Mouse (Mus musculus) right cerebral cortex, postnatal 10 days (tissue): ENCODE results near the gene Mylk.

Experiments
- DNase-seq, 2 experiments: peaks; one replicate each; pipeline ENCODE4 v3.0.0; 2021; ENCODE audit warnings: low spot score in 2 of 2

Mylk gene

DNA sequence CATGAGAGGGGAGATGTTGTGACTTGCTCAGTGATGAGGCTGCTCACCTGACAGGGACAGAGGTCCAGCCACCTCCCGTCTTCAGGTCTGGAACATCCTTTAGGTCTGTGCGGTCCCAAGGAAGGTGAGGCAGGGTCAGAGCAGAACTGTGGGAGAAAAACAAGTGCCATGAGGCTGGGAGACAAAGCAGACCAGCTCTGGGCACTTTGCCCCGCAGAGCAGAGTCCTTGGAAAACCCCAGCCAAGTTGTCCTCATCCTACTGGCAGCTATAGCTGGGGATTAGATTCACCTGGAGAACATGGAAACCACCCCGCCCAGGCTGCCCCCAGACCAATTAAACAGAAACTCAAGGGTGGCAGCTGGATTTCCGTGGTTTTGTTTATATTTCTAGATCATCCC, 195.4 kb downstream of the Mylk start:
- DNase-seq: no peak

DNA sequence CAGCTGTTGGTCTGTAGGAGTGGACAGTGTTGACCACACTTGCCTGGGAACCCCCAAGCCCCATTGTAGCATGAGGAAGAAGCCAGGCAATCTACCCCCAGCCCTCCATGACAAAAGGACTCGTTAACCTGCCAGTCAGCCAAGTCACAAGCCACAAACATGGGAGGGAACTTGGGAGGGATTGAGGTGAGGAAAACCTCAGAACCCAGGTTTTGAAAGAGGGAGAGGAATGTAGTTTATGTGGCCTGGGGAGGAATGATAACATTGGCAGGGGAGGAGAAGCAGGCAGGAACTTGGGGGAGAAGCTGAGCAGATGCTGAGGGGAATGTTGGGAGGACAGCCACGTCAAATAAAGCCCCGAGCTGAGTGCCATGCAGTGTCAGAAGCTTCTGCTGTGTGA, 196.9 kb downstream of the Mylk start:
- DNase-seq: no peak

DNA sequence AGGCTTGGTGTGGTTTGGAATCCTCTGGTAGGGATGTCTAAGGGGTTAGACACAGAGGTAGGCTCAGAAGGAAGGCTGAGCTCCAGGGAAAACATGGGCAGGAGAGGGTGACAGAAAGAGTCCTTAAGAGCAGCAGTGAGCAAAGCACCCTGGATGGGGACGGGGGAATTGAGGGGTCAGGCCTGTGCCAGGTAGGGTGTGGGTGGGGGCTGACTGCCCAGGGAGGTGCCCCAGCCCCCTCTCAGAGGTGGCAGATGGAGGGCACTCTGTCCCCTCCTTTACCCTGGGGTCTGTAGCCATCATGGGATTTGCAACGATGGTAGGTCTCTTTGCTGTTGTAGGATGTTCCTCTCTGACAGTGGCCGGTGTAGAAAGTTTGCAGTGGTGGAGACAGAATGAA, 201.3 kb downstream of the Mylk start:
- no peak for DNase-seq

DNA sequence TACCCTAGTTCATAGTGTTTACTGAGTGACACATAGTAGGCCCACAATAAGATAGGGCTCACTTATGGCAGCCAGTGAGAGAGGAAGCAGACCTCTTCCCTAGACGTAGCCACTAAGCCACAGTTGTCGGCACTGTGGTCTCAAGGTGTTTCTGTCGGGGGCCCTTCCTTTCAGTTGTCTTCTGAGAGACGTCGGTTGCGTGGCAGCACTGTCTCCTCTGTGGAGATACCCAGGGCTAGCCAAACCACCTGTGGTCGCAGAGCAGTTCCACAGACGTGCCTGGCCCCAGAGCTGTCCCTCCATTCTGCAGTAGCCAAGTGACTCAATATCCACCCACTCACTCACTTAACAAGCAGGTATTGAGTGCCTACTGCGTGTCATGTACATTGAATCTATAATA, 205.9 kb downstream of the Mylk start:
- no peak for DNase-seq

DNA sequence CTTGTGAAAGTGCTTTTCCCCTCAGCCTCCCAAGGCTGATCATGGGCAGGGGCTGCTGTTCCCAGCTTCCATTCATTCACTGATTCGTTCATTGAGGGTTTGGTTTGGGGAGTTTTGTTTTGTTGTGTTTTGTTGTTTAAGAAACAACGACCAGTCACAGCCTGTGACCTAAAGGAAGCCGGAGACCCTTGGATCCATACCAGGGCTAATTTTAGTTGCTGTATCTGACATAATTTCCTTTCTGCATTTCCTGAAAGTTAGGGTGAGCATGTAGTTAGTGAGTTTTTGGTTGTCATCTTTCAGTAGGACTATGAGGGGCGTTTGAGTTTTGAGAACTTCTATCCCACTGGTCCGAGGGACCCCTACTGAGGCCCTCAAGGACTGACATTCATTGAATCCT, 207.2 kb downstream of the Mylk start:
- DNase-seq: no peak

DNA sequence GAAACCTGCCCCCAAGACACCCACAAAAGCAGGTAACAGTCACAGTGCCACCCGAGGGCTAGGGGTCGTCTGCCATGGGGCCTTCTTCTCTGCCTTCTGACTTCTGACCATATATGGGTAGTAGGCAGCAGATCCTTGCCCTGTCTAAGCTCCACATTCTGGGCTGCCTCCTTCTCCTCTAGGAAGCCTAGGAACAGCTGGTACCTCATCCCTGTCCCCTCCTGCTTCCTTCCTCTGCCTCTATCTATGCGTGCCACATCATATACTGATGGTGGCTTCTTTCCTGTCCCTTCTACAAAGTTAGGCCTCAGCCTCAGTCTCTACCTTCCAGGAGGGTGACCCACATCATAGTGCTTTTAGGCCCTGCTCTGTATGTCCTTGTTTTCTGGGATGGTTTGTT, 207.8 kb downstream of the Mylk start:
- DNase-seq: no peak

DNA sequence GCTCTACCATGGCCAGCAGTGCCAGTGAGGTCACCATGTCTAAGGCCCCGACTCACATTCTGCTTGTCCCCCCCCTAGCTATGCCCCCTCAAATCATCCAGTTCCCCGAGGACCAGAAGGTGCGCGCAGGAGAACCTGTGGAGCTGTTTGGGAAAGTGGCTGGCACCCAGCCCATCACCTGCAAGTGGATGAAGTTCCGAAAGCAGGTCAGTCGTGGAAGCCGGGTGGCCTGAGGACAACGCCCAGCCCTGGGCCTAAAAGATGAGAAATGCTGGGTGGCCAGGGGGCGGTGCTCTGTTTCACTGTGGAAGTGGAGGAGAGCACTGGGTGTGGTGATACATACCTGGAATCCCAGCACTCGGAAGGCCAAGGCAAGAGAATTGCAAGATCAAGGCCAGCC, 208.5 kb downstream of the Mylk start:
- no peak for DNase-seq

DNA sequence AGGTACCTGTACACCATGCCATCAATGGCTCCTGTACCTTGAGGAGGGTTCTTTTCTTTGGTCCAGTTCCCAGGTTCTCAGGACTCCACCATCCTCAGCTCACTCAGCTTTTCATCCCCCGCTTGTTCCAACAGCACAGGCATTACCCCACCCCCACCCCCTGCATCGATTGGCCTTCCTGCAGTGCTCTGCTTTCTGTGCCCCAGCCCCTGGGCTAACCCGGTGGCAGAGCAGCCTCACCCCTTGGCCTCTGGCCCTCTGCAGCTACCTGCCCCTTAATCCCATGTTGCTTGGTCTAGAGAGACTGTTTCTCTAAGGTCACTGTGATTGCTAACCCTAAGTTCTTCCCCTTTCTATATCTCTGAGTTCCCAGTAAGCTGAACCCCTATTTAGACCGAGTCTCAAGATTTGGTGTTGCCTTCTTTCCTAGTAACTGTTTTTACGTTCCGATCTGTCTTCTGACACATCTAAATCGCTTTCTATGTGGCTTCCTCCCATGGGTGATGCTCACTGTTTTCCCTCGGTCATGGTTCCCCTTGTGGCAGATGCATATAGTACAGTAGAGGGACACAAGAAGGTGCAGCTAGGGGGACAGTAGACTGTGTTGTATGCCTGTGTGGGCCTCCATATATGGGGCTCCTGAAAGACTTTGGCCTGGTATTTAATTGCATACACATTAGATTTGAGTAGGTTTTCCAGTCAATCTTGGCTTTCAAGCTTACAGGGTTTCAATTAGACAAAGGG, 212.6 kb downstream of the Mylk start:
- no peak for DNase-seq

DNA sequence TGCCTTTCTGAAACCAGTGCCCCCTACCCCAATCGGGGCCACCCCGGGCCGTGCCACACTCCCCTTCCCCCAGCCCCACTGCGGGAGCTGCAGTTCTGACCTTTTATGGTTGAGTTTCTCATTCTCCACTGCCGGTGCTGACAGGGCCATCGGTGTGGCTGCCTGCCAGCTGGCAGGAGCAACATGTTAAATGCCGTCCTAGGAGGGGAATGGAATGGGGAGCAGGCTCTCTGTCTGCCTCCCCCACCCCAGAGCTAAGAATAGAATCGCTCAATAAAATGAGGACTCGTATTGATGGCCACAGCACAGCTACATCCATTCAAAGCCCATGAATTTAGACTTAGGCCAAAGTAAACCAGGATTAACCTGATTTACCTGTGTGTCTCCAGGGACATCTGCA, 213.7 kb downstream of the Mylk start:
- DNase-seq: peak; percentile 44 to 47

DNA sequence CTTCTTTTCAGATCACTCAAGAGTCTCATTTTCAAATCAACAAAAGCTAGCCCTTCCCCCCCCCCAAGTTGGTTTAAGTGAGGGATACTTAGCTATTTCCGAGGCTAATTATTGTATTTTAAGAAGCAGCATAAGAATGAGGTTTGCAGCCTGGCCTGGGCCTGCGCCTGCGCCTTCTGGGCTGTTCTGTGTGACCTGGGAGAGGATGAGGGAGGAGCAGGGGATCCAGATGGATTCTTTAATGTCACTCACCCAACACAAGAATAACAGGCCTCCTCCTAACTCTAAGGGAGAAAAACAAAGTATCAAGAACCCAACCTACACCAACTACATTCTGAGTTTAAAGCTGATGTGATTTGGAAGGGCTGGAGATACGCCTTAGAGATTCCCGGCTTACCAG, 214.3 kb downstream of the Mylk start:
- no peak for DNase-seq

DNA sequence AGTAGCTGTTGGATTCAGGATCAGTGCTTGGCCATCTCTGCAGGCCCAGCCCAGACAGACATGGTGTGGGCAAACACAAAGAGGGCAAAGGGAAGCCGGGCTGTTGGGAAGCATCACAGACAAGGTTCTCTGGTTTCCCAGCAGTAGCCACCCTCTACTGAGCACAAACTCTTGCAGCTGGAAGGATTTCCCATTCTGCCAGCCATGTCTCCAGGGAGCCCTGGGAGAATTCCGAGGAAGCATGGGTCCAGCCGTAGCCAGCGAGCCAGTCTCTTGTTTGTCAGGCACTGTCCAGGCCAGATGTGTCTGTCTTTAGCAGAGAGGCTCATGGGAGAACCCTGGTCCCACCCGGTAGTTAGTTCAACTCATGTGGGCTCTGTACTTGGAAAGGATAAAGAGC, 215.2 kb downstream of the Mylk start:
- no peak for DNase-seq

DNA sequence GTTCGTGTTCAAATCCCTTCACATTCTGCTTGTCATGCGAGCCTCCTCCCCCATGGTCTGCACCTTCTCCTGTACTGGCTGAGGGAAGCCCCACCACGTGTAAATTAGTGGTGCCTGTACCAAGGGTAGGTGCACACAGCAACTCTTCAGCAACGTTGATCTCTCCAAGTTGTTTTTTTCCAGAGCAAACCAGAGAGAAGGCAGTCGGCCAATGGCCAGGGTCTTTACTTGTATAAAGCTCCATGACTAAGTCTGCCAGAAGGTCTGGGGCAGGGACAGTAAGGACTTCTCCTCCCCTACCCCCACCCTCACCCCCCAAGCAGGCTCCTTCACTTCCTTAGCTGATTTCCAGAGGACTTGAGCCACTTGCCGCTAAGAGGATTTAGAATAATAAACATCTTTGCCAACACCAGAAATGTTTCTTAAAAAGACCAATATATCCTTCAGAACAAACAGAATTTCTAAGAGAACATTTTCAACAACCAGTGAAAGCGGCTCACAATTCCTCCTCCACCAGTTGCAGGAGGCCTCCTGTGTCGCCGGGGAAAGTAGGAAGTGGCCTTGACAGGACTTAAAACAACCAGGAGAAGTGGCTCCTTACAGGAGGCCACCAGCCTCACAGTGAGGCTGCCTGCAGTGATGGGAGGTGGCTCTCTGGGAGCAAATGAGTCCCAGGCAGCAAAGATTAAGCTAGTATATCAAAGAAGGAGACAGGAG, 216.0 kb downstream of the Mylk start:
- DNase-seq: no peak

DNA sequence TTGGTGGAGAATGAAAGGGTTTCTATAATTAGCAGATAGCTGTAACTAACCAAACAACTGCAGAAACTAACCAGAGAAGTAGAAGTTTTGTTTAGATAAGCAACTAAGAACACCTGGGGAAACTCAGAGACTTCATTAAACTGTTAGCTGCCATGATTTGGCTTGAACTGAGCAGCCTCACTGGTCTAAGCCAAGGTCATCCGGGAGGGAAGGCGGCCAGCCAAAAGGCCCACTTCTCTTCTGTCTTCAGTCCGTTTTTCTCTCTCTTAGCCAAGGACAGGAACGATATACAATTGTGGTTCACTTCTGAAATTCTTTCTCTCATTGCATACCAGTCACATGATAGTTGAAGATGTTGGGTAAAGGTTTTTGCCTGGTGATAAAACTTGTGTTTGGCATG, 217.3 kb downstream of the Mylk start:
- DNase-seq: no peak

DNA sequence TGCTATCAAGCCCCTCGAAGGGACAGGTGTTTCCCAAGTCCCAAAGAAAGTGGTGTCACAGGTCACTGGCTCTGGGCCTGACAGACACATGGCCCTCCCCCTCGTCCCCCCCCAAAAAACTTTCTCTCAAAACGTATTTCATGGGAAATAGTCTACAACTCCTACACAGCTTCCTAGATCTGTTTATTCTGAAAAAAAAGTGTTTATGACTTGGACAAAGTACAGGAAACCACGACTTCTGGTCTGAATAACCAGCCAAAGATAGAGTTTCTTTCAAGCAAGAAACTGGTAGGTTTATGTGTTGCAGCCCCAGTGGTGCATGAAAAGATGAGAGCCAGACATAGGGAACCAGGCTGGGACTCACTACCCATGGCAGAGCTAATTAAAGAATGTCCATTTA, 218.0 kb downstream of the Mylk start:
- no peak for DNase-seq

DNA sequence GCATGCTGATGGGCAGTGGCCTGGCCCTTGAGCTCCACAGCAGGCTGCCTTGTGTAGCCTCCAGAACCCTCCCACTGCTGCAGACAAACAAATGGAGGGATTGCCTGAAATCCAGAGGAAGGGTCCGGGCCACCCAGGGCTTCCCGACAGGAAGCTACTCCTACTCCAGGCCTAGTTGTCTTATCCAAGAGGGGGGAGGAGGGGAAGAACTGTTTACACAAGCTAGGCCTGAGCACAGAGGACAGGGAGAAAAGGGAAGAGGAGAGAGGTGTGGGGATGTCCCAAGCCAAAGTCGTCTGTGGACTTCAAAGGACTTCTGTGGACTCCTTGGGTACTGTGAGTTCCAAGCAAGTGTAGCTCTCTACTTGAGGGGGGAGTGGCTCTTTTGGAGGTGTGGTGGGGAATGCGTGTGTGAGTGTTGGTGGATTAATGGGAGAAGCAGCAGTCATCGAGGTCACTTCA, 221.6 kb downstream of the Mylk start:
- DNase-seq: no peak

DNA sequence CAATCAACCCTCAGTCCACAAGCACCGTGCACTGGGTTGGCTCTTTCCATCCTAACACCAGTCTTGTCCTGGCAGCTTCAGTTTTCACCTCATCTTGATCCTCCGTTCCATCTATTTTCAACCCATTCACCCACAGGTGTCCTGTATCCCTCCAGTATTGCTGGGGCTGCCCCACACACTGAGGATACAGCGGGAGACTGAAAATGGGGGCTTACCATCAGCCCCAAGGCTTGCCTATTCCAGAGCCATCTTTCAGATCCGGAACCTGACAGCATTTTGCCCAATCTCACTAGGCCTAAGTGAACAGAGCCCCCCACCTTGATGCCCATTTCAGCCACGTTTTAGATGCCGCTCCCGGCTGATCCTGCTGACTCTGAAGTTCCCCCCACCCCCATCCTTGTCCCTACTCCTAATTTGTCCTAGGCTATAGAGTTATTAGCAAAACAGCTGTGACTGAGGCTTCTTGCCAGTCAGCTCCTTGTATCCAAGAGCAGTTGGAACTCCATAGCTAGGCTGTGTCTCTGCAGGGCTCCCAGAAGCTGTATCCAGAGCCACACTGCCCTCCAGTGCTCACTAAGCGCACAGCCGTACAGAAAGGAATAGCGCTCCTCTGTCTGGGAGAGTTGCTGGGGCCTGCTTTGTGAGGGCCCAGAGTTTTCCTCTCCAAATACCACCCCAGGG, 222.2 kb downstream of the Mylk start:
- peak; percentile 88 to 89 for DNase-seq

DNA sequence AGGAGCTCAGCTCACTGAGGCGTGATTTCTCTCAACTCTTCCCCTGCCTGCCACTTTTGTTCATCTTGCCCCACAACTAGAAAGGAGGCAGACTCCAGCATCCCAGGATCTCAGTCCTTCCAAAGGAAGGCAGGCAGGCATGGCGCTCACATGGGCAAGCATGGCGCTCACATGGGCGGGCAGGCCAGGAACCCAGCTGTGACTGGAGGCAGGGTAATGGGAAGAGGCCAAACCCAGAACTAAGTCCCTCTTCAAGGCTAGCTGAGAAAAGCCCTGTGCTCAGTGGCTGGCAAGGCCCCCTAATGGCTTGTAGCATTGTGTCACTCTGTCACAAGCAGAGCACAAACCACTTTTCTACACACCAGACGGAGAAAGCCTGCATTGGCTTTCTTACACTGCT, 223.2 kb downstream of the Mylk start:
- DNase-seq: no peak

DNA sequence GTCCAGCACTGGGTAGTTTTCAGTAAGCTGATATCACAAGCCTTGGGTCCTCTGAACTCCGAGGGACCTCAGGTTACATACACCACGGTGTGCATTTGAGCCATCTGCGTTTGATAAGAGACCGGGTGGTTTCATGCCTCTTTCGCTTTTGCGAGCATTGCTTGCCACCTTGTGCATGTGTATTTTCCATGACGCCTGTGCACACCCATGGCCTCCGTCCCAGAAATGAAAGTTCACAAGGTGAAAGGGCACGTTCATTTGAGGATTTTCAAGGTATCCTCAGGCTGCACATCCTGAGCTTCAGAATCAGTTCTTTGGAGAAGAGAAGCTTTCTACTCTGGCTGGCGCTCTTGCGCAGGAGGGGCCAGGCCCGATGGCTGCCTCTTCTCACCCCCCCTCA, 227.5 kb downstream of the Mylk start:
- DNase-seq: no peak

DNA sequence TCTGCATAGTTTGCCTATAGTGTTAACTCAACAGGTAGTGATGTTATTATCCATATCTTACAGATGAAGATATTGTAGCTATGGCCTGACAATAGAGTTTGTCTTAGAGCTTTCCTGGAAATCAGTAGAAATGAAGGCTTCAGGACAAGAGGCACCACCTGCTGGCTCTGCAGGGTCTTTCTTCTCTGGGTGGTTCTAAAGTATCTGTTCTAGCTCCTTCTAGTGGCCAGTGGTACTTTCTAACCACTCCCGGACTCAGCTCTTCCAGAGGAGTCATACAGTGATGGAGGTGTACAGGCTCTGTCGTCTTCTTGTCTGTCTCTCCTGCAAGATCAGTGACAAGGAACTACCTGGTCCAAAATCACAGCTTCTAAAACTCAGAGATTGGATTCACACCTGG, 230.5 kb downstream of the Mylk start:
- DNase-seq: no peak

DNA sequence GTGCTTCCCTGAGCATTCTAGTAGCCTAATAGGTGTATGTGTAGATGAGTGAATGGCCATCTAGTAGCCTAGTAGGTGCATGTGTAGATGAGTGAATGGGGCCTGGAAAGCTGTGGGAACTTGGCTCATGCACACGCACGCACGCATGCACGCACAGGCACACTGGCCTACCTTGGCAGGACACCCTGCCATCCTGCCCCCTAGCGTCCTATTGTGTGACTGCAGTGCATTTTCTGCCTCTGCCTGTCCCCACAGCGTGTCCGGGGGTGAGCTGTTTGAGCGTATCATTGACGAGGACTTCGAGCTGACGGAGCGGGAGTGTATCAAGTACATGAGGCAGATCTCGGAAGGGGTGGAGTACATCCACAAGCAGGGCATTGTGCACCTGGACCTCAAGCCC, 231.6 kb downstream of the Mylk start:
- no peak for DNase-seq

DNA sequence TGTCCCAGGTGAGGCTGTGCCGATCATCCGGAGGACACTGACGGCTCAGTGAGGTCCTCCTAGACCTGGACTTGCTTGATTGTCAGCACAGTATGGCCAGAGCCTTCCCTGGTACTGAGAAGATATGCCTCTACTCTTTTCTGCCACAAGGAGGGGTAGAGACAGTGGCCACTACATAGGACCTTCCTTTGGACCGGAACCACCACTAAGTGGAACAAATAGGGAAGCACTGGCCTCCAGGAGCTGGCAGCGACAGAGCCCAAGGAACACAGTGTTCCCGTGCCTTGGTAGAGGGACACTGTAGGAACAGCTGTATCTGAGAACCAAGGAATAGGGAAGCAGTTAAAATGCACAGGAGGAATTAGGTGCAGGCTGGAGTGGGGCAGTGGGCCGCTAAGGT, 233.0 kb downstream of the Mylk start:
- no peak for DNase-seq

DNA sequence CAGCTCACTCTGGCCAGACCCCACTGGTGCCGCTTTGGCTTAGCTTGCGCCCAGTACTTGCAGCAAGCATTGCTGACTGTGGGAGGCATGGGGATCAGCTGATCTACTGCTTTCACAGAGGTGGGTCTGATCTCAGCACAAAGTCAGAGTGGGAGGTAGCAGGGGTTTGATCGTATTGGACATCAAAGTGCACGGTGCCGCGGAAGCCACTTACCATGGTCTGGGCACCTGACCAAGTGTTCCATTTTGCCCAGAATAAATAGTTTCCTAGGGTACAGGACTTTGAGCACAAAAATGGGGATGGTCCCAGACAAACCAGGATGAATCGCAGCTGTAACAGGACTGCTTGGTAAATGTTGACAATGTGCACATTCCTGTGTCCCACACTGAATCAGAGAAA, 236.0 kb downstream of the Mylk start:
- DNase-seq: peak; percentile 68 to 78
